Mouse (Mus musculus) ES-E14 (cell line): ENCODE measurements around the gene Ldhc.

Source experiments
- CHD2 ChIP-seq: IDR thresholded peaks from 2 replicates; pipeline ENCODE4 v1.6.1; 2014; ENCODE audit warnings: mild to moderate bottlenecking, low read depth, low read length, inconsistent platforms
- HCFC1 ChIP-seq: IDR thresholded peaks from 2 replicates; pipeline ENCODE4 v1.6.1; 2012; ENCODE audit warnings: low read length, inconsistent platforms, borderline replicate concordance; ENCODE audit not compliant: insufficient read depth
- ZC3H11A ChIP-seq: IDR thresholded peaks from 2 replicates; pipeline ENCODE4 v1.6.1; 2012; ENCODE audit warnings: low read depth, mild to moderate bottlenecking, inconsistent platforms, low read length, borderline replicate concordance
- ZNF384 ChIP-seq: IDR thresholded peaks from 2 replicates; pipeline ENCODE4 v1.6.1; 2012; ENCODE audit warnings: low read depth, low read length, inconsistent platforms

GRCm38 (mm10) chr7:46843576-46843975 is 17.4 kb upstream of the Ldhc start:
- TF ChIP-seq ZC3H11A (no peak), ZNF384 (no peak), HCFC1 (no peak), CHD2 (no peak)
